In the genomic region with DNA sequence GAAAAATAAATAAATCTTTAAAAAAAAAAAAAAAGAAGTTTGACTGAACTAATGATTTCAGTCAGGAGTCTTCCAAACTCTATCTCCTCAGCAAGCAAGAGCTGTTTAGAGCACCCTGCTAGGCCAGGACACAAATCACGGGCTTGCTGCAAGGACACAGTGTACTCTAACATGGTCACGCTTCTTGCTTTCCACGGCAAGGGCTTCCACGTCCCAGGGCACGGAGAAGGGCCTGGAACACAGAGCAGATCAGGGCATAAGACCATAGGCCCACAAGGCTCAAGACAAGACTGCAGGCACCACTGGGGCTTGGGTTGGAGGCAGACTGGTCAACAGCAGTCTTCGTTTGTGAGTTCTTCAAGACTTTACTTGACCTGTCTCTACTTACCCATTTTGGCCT, we compare ENCODE assay signal across 26 mouse cellular contexts. TPM values are rescaled to one million over a fixed set of nuclear protein-coding genes. Genes with fewer than 3 reads are reported as not detected.
DNase-seq lines count a peak whose midpoint lies in the region; ATAC-seq and TF ChIP-seq lines count a peak whose summit lies in the region.
"Had no signal": no experiment of that assay in that cellular context is flagged by ENCODE, and none has a peak within 500 bp of the region (broad histone marks: within the 10 kb centered on the region; RNA-seq: fewer than 3 reads in every experiment).

No protein-coding gene starts in this region.

- TF ChIP-seq POLR2A in heart, adult 2 months (IDR thresholded peaks at IDR 0.05; ENCODE audit: insufficient read depth, low read depth, low read length) = no peak
- TF ChIP-seq POLR2A in ES-Bruce4 (IDR thresholded peaks at IDR 0.05; ENCODE audit: insufficient read depth, low read length) (no peak), MEL (IDR thresholded peaks at IDR 0.05; ENCODE audit: control insufficient read depth in 1 of 2, insufficient read depth in 1 of 2, low read depth in 1 of 2, low read length in 2 of 2, poor library complexity in 1 of 2) (no peak)

- TF ChIP-seq EP300 in heart, adult 2 months (IDR thresholded peaks at IDR 0.05; ENCODE audit: insufficient read depth, low read depth, low read length) = no peak
- no peak for TF ChIP-seq EP300 in ES-Bruce4 (IDR thresholded peaks at IDR 0.05; ENCODE audit: insufficient read depth, low read depth, low read length)
- TF ChIP-seq EP300 in MEL (IDR thresholded peaks at IDR 0.05; ENCODE audit: low read depth in 1 of 2, low read length in 2 of 2) = no peak

- no peak overlapping the region for H3K4me3 ChIP-seq in heart, adult 2 months
- H3K4me3 ChIP-seq in liver, embryonic 13.5 days (replicated peaks) = no peak overlapping the region
- H3K4me3 ChIP-seq in liver, embryonic 11.5 days (ENCODE audit: low read depth, low read length) = no peak overlapping the region; the same call in 1 of the 2 replicates
- H3K4me3 ChIP-seq in ES-Bruce4 (ENCODE audit: low read depth, low read length) (peak overlapping the region; percentile 10; the same call in 1 of the 2 replicates), MEL (ENCODE audit: control insufficient read depth in 1 of 2, insufficient read depth in 1 of 2, low read depth in 2 of 2, low read length in 2 of 2) (no peak overlapping the region)

- intact Hi-C loops in heart, adult 2 months (cut with DNase I) = no loop called here

- H3K36me3 ChIP-seq in heart, adult 2 months (ENCODE audit: control insufficient read depth, insufficient read depth, low read length) = no peaks in the 10 kb centered on the region
- H3K36me3 ChIP-seq in liver, embryonic 13.5 days = no peaks in the 10 kb centered on the region; the same call in 1 of the 2 replicates
- H3K36me3 ChIP-seq in liver, embryonic 11.5 days (ENCODE audit: control insufficient read depth, insufficient read depth, low read length) = no peaks in the 10 kb centered on the region
- H3K36me3 ChIP-seq in ES-Bruce4 (ENCODE audit: control insufficient read depth, insufficient read depth, low read length, poor library complexity, severe bottlenecking) = no peaks in the 10 kb centered on the region
- peaks cover 0 to 20% of the 10 kb centered on the region in 2 experiments; a peak in 2 of 4 replicates for H3K36me3 ChIP-seq in MEL (ENCODE audit: control insufficient read depth in 1 of 2, insufficient read depth in 2 of 2, low read length in 2 of 2)

- peak overlapping the region; percentile 80; the same call in 1 of the 2 replicates for H3K4me2 ChIP-seq in liver, embryonic 13.5 days
- no peak overlapping the region; the same call in 1 of the 2 replicates for H3K4me2 ChIP-seq in liver, embryonic 11.5 days
- H3K4me2 ChIP-seq: heart, embryonic 11.5 days had no signal

- no peak for TF ChIP-seq RAD21 in MEL (IDR thresholded peaks at IDR 0.05; ENCODE audit: low read depth, low read length)

- no peaks in the 10 kb centered on the region for H3K79me2 ChIP-seq in heart, adult 2 months (replicated peaks; ENCODE audit: control insufficient read depth, insufficient read depth, low read length)
- peaks cover 15% of the 10 kb centered on the region for H3K79me2 ChIP-seq in MEL (ENCODE audit: control insufficient read depth, insufficient read depth, low read length, poor library complexity)

- H3K27ac ChIP-seq in heart, adult 2 months = no peak overlapping the region
- H3K27ac ChIP-seq in liver, embryonic 13.5 days = no peak overlapping the region
- H3K27ac ChIP-seq in liver, embryonic 11.5 days (ENCODE audit: low read depth, low read length) = no peak overlapping the region
- no peak overlapping the region for H3K27ac ChIP-seq in ES-Bruce4 (ENCODE audit: insufficient read depth, low read length)
- H3K27ac ChIP-seq in MEL (ENCODE audit: control insufficient read depth, low read depth, low read length) = no peak overlapping the region
- H3K27ac ChIP-seq: embryonic facial prominence, embryonic 15.5 days; hindbrain, embryonic 14.5 days; hindbrain, postnatal 0 days had no signal

- DNase-seq in heart, adult 11 months = peak; percentile 87
- no peak for DNase-seq in heart, adult 2 months
- DNase-seq in liver, embryonic 13.5 days = no peak
- no peak for DNase-seq in liver, embryonic 11.5 days (ENCODE audit: low spot score)
- DNase-seq in MEL (ENCODE audit: low read depth, low spot score) = no peak
- DNase-seq in natural killer cell, adult 2 months (ENCODE audit: low spot score in 2 of 2) = no peak
- DNase-seq: adrenal gland, adult 8-10 months; adrenal gland, postnatal 25 days; B cell, adult 2 months; cerebellum, adult 11-12 months; cerebellum, adult 8-10 months; cerebellum, postnatal 10 days; cerebellum, postnatal 36 days; embryo, embryonic 11 days; forebrain, postnatal 0 days; gastrocnemius, postnatal 25 days had no signal

- H3K9ac ChIP-seq in heart, adult 2 months (ENCODE audit: low read depth, low read length) = no peak overlapping the region
- H3K9ac ChIP-seq in liver, embryonic 13.5 days = no peak overlapping the region
- H3K9ac ChIP-seq in liver, embryonic 11.5 days (ENCODE audit: low read depth, low read length) = no peak overlapping the region
- 0 out of 2 replicates have a peak overlapping the region, but pooled peaks have one; percentile 79 for H3K9ac ChIP-seq in ES-Bruce4 (ENCODE audit: low read depth, poor library complexity, severe bottlenecking)
- 0 out of 2 replicates have a peak overlapping the region, but pooled peaks have one; percentile 3 for H3K9ac ChIP-seq in MEL (ENCODE audit: control insufficient read depth, low read depth, low read length, poor library complexity, severe bottlenecking)
- H3K9ac ChIP-seq: embryonic facial prominence, embryonic 15.5 days; forebrain, postnatal 0 days had no signal

- no peak for ATAC-seq in liver, embryonic 13.5 days (ENCODE audit: low read depth)
- no peak for ATAC-seq in liver, embryonic 11.5 days (replicated peaks; ENCODE audit: low FRiP score)
- ATAC-seq: activated CD4-positive, CD25-positive, alpha-beta regulatory T cell, adult 4 months; forebrain, embryonic 14.5 days; forebrain, postnatal 0 days; hindbrain, postnatal 0 days; inflammation-experienced regulatory T-cells, adult 6 months; intestine, embryonic 16.5 days had no signal

- no peak for TF ChIP-seq CTCF in heart, adult 2 months (IDR thresholded peaks at IDR 0.05)
- TF ChIP-seq CTCF in ES-Bruce4 (IDR thresholded peaks at IDR 0.05; ENCODE audit: low read depth, low read length) = no peak
- no peak for TF ChIP-seq CTCF in MEL (IDR thresholded peaks at IDR 0.05 in 2 of 3, conservative IDR thresholded peaks at IDR 0.05 in 1 of 3; ENCODE audit: control insufficient read depth in 1 of 3, insufficient read depth in 1 of 3, low read depth in 2 of 3, low read length in 3 of 3, poor library complexity in 1 of 3, severe bottlenecking in 1 of 3)

- WGBS in heart, adult 2 months = 96% methylated on average over 6 of the region's 6 CpGs
- WGBS in liver, embryonic 13.5 days (ENCODE audit: insufficient replicate concordance) = 86% methylated on average over 6 of the region's 6 CpGs
- 94% methylated on average over 6 of the region's 6 CpGs for WGBS in liver, embryonic 11.5 days

- no peaks in the 10 kb centered on the region for H3K9me3 ChIP-seq in liver, embryonic 13.5 days (replicated peaks)
- no peaks in the 10 kb centered on the region for H3K9me3 ChIP-seq in liver, embryonic 11.5 days (ENCODE audit: control insufficient read depth, low read length)
- no peaks in the 10 kb centered on the region for H3K9me3 ChIP-seq in ES-Bruce4 (replicated peaks; ENCODE audit: control insufficient read depth, insufficient read depth, low read length, poor library complexity, severe bottlenecking)
- no peaks in the 10 kb centered on the region for H3K9me3 ChIP-seq in MEL (replicated peaks; ENCODE audit: insufficient read depth, low read length)
- H3K9me3 ChIP-seq: embryonic facial prominence, embryonic 15.5 days had no signal

- H3K27me3 ChIP-seq in heart, adult 2 months (ENCODE audit: control insufficient read depth, insufficient read depth, low read length) = no peaks in the 10 kb centered on the region
- H3K27me3 ChIP-seq in liver, embryonic 13.5 days = no peaks in the 10 kb centered on the region
- H3K27me3 ChIP-seq in liver, embryonic 11.5 days (replicated peaks; ENCODE audit: control insufficient read depth, insufficient read depth, low read length) = no peaks in the 10 kb centered on the region
- H3K27me3 ChIP-seq in ES-Bruce4 (ENCODE audit: control insufficient read depth, insufficient read depth, low read length, poor library complexity, severe bottlenecking) = no peaks in the 10 kb centered on the region
- no peaks in the 10 kb centered on the region for H3K27me3 ChIP-seq in MEL (ENCODE audit: control insufficient read depth in 1 of 2, insufficient read depth in 2 of 2, low read length in 2 of 2)
- H3K27me3 ChIP-seq: CH12.LX; embryonic facial prominence, embryonic 15.5 days had no signal

- peaks cover 2% of the 10 kb centered on the region; the same call in 1 of the 2 replicates for H3K4me1 ChIP-seq in heart, adult 2 months (ENCODE audit: control insufficient read depth, insufficient read depth, low read length)
- peaks cover 31% of the 10 kb centered on the region for H3K4me1 ChIP-seq in liver, embryonic 13.5 days (replicated peaks)
- peaks cover 16% of the 10 kb centered on the region for H3K4me1 ChIP-seq in liver, embryonic 11.5 days (replicated peaks; ENCODE audit: control insufficient read depth, insufficient read depth, low read length)
- H3K4me1 ChIP-seq in ES-Bruce4 (ENCODE audit: control insufficient read depth, insufficient read depth, low read length) (peaks cover 2% of the 10 kb centered on the region), MEL (ENCODE audit: control insufficient read depth in 1 of 2, insufficient read depth in 2 of 2, low read length in 2 of 2) (peaks cover 2 to 28% of the 10 kb centered on the region in 2 experiments)

RNA-seq across cellular contexts. Expression of gene Wdr34, which starts 1.6 kb away (rescaled TPM):
- total RNA-seq in heart, adult 2 months (2021) = 1 to 10 TPM; 6.4 TPM
- polyA plus RNA-seq in heart, adult 2 months (2012; rRNA removed) = 10.3 and 11.6 TPM in 2 replicates
- 9.9 and 10.7 TPM in 2 replicates for polyA plus RNA-seq in liver, embryonic 13.5 days (2015; fragmentation: Nextera tagmentation; extraction: Ambion mirVana)
- 22.1 and 25.1 TPM in 2 replicates for polyA plus RNA-seq in liver, embryonic 11.5 days (2014; fragmentation: Nextera tagmentation; extraction: Ambion mirVana)
- polyA plus RNA-seq in ES-Bruce4 (2011; ENCODE audit: insufficient read depth, insufficient read length, low read depth, missing spikeins) = 20.6 and 22.2 TPM in 2 replicates
- total RNA-seq in MEL (2012; rRNA removed) = 49.3 and 53.1 TPM in 2 replicates
- polyA plus RNA-seq in MEL (2012; ENCODE audit: insufficient read depth in 1 of 2, insufficient read length in 2 of 2, low read depth in 1 of 2, low replicate concordance in 2 of 2, missing spikeins in 1 of 2) = 10 to 100 TPM in 1 of 2 experiments, not detected in 1; 78.3 TPM

RNA-seq across cellular contexts. Expression of gene Set, which starts 10.1 kb away (rescaled TPM):
- 10 to 100 TPM; 88.7 to 96.7 TPM for total RNA-seq in heart, adult 2 months (2021)
- polyA plus RNA-seq in heart, adult 2 months (2012; rRNA removed) = 21.9 and 36.4 TPM in 2 replicates
- polyA plus RNA-seq in liver, embryonic 13.5 days (2015; fragmentation: Nextera tagmentation; extraction: Ambion mirVana) = 317 and 337 TPM in 2 replicates
- polyA plus RNA-seq in liver, embryonic 11.5 days (2014; fragmentation: Nextera tagmentation; extraction: Ambion mirVana) = 641 and 659 TPM in 2 replicates
- polyA plus RNA-seq in ES-Bruce4 (2011; ENCODE audit: insufficient read depth, insufficient read length, low read depth, missing spikeins) = 1,058 and 1,233 TPM in 2 replicates
- 580 and 633 TPM in 2 replicates for total RNA-seq in MEL (2012; rRNA removed)
- 100 to 1,000 TPM; 250 to 973 TPM for polyA plus RNA-seq in MEL (2012; ENCODE audit: insufficient read depth in 1 of 2, insufficient read length in 2 of 2, low read depth in 1 of 2, low replicate concordance in 2 of 2, missing spikeins in 1 of 2)

RNA-seq across cellular contexts. Expression of gene Pkn3, which starts 30.4 kb away (rescaled TPM):
- total RNA-seq in heart, adult 2 months (2021) = 10 to 100 TPM in 1 of 2 experiments, 1 to 10 TPM in 1; 8.8 to 10.4 TPM
- 13.6 and 15.0 TPM in 2 replicates for polyA plus RNA-seq in heart, adult 2 months (2012; rRNA removed)
- 3.1 and 3.2 TPM in 2 replicates for polyA plus RNA-seq in liver, embryonic 13.5 days (2015; fragmentation: Nextera tagmentation; extraction: Ambion mirVana)
- 9.6 and 10.2 TPM in 2 replicates for polyA plus RNA-seq in liver, embryonic 11.5 days (2014; fragmentation: Nextera tagmentation; extraction: Ambion mirVana)
- polyA plus RNA-seq in ES-Bruce4 (2011; ENCODE audit: insufficient read depth, insufficient read length, low read depth, missing spikeins) (15.2 and 17.2 TPM in 2 replicates), MEL (2012; ENCODE audit: insufficient read depth in 1 of 2, insufficient read length in 2 of 2, low read depth in 1 of 2, low replicate concordance in 2 of 2, missing spikeins in 1 of 2) (1 to 10 TPM in 1 of 2 experiments, not detected in 1; 5.8 TPM)
- total RNA-seq in MEL (2012; rRNA removed) = 2.0 and 2.9 TPM in 2 replicates

RNA-seq across cellular contexts. Expression of gene Zdhhc12, which starts 46.3 kb away (rescaled TPM):
- total RNA-seq in heart, adult 2 months (2021) = 1 to 10 TPM; 2.8 to 3.6 TPM
- polyA plus RNA-seq in heart, adult 2 months (2012; rRNA removed) = 10.3 and 15.8 TPM in 2 replicates
- polyA plus RNA-seq in liver, embryonic 13.5 days (2015; fragmentation: Nextera tagmentation; extraction: Ambion mirVana) = 22.8 and 23.9 TPM in 2 replicates
- 51.9 and 53.7 TPM in 2 replicates for polyA plus RNA-seq in liver, embryonic 11.5 days (2014; fragmentation: Nextera tagmentation; extraction: Ambion mirVana)
- polyA plus RNA-seq in ES-Bruce4 (2011; ENCODE audit: insufficient read depth, insufficient read length, low read depth, missing spikeins) = 39.0 and 41.2 TPM in 2 replicates
- total RNA-seq in MEL (2012; rRNA removed) = 22.6 and 25.1 TPM in 2 replicates
- 10 to 100 TPM in 1 of 2 experiments, not detected in 1; 42.1 TPM for polyA plus RNA-seq in MEL (2012; ENCODE audit: insufficient read depth in 1 of 2, insufficient read length in 2 of 2, low read depth in 1 of 2, low replicate concordance in 2 of 2, missing spikeins in 1 of 2)

Comparison
In these comparisons a context has a peak if more than half of its experiments do, and no peak if none do; other contexts are left out.
1. H3K9ac ChIP-seq: peak in ES-Bruce4 (single experiment) and MEL (single experiment); none in heart, adult 2 months (single experiment), liver, embryonic 13.5 days (single experiment) and liver, embryonic 11.5 days (single experiment).